Mouse (Mus musculus) cerebellum, adult 18-20 months (tissue): ENCODE data around the gene Fbxw8.

Source experiments
- DNase-seq, 2 experiments: peaks; one replicate each; pipeline ENCODE4 v3.0.0; 2021

Gene Fbxw8

GRCm38 (mm10) chr5:118037798-118038484 lies 117.3 kb downstream of the Fbxw8 start:
- DNase-seq = peak; percentile 82

- DNase-seq = peak; percentile 48 to 59
Measured at GRCm38 (mm10) chr5:118036888-118037797, 118.1 kb downstream of the Fbxw8 start.

- no peak for DNase-seq
Measured at GRCm38 (mm10) chr5:118035786-118036185, 119.5 kb downstream of the Fbxw8 start.

GRCm38 (mm10) chr5:118034632-118035031 lies 120.6 kb downstream of the Fbxw8 start:
- no peak for DNase-seq

- no peak for DNase-seq
Measured at GRCm38 (mm10) chr5:118033740-118034139, 121.5 kb downstream of the Fbxw8 start.

GRCm38 (mm10) chr5:118033328-118033727 lies 121.9 kb downstream of the Fbxw8 start:
- DNase-seq = peak in 1 of 2 experiments; percentile 60

GRCm38 (mm10) chr5:118031508-118031907 lies 123.8 kb downstream of the Fbxw8 start:
- peak in 1 of 2 experiments; percentile 56 for DNase-seq

GRCm38 (mm10) chr5:118031059-118031458 lies 124.2 kb downstream of the Fbxw8 start:
- no peak for DNase-seq

GRCm38 (mm10) chr5:118030022-118030675 lies 125.1 kb downstream of the Fbxw8 start:
- no peak for DNase-seq

- peak; percentile 70 to 71 for DNase-seq
Measured at GRCm38 (mm10) chr5:118029420-118029819, 125.8 kb downstream of the Fbxw8 start.

GRCm38 (mm10) chr5:118029035-118029408 lies 126.2 kb downstream of the Fbxw8 start:
- no peak for DNase-seq

GRCm38 (mm10) chr5:118028191-118029034 lies 126.9 kb downstream of the Fbxw8 start:
- DNase-seq = peak in 1 of 2 experiments; percentile 64

- peak; percentile 64 to 84 for DNase-seq
Measured at GRCm38 (mm10) chr5:118027698-118028190, 127.5 kb downstream of the Fbxw8 start, which contains the start of gene Tesc. Tesc (plus strand) TSS chr5:118027743.

GRCm38 (mm10) chr5:118027101-118027697 lies 128.1 kb downstream of the Fbxw8 start:
- no peak for DNase-seq

GRCm38 (mm10) chr5:118026343-118026742 lies 128.9 kb downstream of the Fbxw8 start:
- no peak for DNase-seq

GRCm38 (mm10) chr5:118025880-118026279 lies 129.4 kb downstream of the Fbxw8 start:
- DNase-seq = no peak

- DNase-seq = no peak
Measured at GRCm38 (mm10) chr5:118023053-118023452, 132.2 kb downstream of the Fbxw8 start.

- no peak for DNase-seq
Measured at GRCm38 (mm10) chr5:118019905-118020304, 135.4 kb downstream of the Fbxw8 start.

GRCm38 (mm10) chr5:118017527-118017926 lies 137.7 kb downstream of the Fbxw8 start:
- no peak for DNase-seq

- no peak for DNase-seq
Measured at GRCm38 (mm10) chr5:118015669-118016068, 139.6 kb downstream of the Fbxw8 start.

- DNase-seq = peak; percentile 75 to 84
Measured at GRCm38 (mm10) chr5:118015028-118015427, 140.2 kb downstream of the Fbxw8 start.
